Mouse (Mus musculus): ENCODE measurements around the gene Rybp.

- TF ChIP-seq CTCF (IDR thresholded peaks at IDR 0.05; ENCODE audit: low read depth, low read length), result no peak
- no peak for TF ChIP-seq POLR2A (IDR thresholded peaks at IDR 0.05; ENCODE audit: borderline replicate concordance, low read depth, low read length)
Observed at GRCm38 (mm10) chr6:100223435-100223834, 63.9 kb downstream of the Rybp start.

Data from bone marrow macrophage, adult 2 months (primary cell).